Mouse (Mus musculus) neutrophil, adult 65 days (primary cell): ENCODE data around the gene Gsdmc3. TPM values are rescaled to one million over a fixed set of nuclear protein-coding genes. Genes with fewer than 3 reads are reported as not detected.

ENCODE experiments used
- total RNA-seq: library from RNA; stranded (reverse); gene quantifications from 2 replicates; pipeline ENCODE4 v1.2.4, GENCODE M21; 2023

Gene Gsdmc3
- total RNA-seq = not detected in 2 replicates

DNA sequence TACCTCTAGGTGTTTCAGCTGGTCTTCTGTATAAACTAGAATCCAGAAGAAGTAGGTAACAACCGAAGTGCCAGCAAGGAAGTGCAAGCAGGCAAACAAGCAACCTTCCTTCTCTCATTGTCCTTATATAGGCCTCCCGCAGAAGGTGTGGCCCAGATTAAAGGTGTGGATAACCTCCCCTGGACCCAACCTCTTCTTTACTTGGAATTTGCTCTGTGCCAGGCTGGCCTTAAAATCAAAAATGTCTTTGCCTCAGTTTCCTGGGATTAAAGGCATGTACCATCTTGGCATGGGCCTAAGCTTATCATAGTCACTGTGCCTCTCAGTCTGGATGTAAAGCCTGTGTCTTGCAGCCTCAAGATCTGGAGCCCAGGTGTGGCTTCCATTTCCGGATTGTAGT lies at the start of gene Gsdmc3:
Gene Gsdmc3, minus strand, starts transcription at position 101 of the 400 bp plus-strand sequence.

DNA sequence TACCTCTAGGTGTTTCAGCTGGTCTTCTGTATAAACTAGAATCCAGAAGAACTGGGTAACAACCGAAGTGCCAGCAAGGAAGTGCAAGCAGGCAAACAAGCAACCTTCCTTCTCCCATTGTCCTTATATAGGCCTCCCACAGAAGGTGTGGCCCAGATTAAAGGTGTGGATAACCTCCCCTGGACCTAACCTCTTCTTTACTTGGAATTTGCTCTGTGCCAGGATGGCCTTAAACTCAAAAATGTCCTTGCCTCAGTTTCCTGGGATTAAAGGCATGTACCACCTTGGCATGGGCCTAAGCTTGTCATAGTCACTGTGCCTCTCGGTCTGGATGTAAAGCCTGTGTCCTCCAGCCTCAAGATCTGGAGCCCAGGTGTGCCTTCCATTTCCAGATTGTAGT lies 33.8 kb upstream of the Gsdmc3 start, which contains the start of gene Gsdmc4:
Gene Gsdmc4, minus strand, starts transcription at position 101 of the 400 bp plus-strand sequence.

Other genes starting within 250 kb of the Gsdmc3 start
- 0.23 TPM in 1 of 2 replicates, not detected in the other for gene Gsdmc2, start 33.4 kb downstream of the Gsdmc3 start, total RNA-seq
- gene Gsdmc4, start 33.7 kb upstream of the Gsdmc3 start, total RNA-seq = 0.28 TPM in 1 of 2 replicates, not detected in the other
- 385 and 396 TPM in 2 replicates for gene Fam49b, start 181.9 kb upstream of the Gsdmc3 start, total RNA-seq